8 mouse cellular contexts compared by ENCODE assay signal in the genomic region with DNA sequence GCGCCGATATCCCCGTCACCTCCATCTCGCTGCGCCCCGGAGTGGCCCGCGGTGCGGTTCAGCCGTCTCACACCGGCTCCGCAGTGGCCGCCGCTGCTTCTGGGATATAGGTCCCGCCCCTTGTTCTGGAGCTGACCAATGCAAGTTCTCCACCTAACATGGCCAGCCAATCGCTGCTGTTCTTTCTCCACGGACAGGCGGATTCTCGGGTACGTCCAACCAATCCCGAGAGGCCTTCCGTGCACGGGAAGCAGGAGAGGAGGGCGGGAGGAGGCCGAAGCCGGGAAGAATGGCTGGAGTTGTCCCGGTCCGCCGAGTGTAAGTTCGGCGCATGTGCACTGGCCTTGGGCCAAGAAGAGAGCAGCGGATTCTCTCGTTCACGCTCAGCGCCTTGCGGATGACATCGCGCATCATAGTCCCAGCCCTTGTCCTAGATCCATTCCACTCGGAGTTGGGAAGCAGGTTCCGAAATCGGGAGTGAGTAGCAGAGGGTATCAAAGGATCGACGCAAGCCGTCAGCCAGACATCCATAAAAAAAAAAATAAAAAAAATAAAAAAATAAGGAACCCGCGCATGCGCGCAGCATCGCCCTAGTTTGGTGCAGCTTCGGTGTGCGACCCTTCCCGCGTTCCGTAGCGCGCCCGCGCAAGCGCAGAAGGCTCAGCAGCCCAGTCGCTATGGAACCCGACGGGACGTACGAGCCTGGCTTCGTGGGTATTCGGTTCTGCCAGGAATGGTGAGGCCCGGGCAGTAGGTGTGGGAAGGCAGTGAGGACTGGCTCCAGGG. TPM values are rescaled to one million over a fixed set of nuclear protein-coding genes. Genes with fewer than 3 reads are reported as not detected.
DNase-seq lines count a peak whose midpoint lies in the region; ATAC-seq and TF ChIP-seq lines count a peak whose summit lies in the region.

A gene (plus strand): TSS at position 280 of the 786 bp plus-strand sequence.
A gene (minus strand): TSS at position 604 of the 786 bp plus-strand sequence.

- H3K4me1 ChIP-seq in erythroblast, embryonic 14.5 days (ENCODE audit: control insufficient read depth) = peaks cover 28% of the 10 kb centered on the region
- peaks cover 6% of the 10 kb centered on the region; the same call in 1 of the 2 replicates for H3K4me1 ChIP-seq in heart, embryonic 11.5 days (ENCODE audit: control insufficient read depth, insufficient read depth, low read length)
- H3K4me1 ChIP-seq in kidney, embryonic 16.5 days (ENCODE audit: insufficient read depth, low read length) = peaks cover 17% of the 10 kb centered on the region
- peaks cover 13% of the 10 kb centered on the region for H3K4me1 ChIP-seq in liver, adult 2 months (ENCODE audit: control insufficient read depth, insufficient read depth, low read length)

- peak; percentile 100 for DNase-seq in brain, embryonic 14.5 days (ENCODE audit: low read depth)
- peak; percentile 98 for DNase-seq in liver, adult 2 months (ENCODE audit: extremely low read depth, low read depth, low spot score)
- DNase-seq in splenic B cell, adult 2 months (ENCODE audit: low read depth, low spot score) = peak; percentile 97

- H3K27ac ChIP-seq in heart, embryonic 11.5 days (ENCODE audit: low read depth, low read length) = peak within 1 kb of the TSS; percentile 86
- H3K27ac ChIP-seq in kidney, embryonic 16.5 days (ENCODE audit: low read length) = peak within 1 kb of the TSS; percentile 98
- H3K27ac ChIP-seq in liver, adult 2 months (replicated peaks; ENCODE audit: insufficient read depth, low read depth, low read length) = peak within 1 kb of the TSS; percentile 78

- peak; percentile 36; the same call in 1 of the 2 replicates for TF ChIP-seq POLR2A in brain, embryonic 14.5 days (IDR thresholded peaks at IDR 0.05; ENCODE audit: borderline replicate concordance, extremely low read depth, insufficient read depth, insufficient read length, poor library complexity, severe bottlenecking)
- peak; percentile 67 for TF ChIP-seq POLR2A in liver, adult 2 months (IDR thresholded peaks at IDR 0.05; ENCODE audit: extremely low read depth, insufficient read depth, low read length)
- TF ChIP-seq POLR2A in myocyte (IDR thresholded peaks at IDR 0.05; ENCODE audit: insufficient read length, low read depth) = peak; percentile 82

- H3K27me3 ChIP-seq in C2C12 (ENCODE audit: control insufficient read depth, insufficient read depth, insufficient read length) = no peaks in the 10 kb centered on the region
- no peaks in the 10 kb centered on the region for H3K27me3 ChIP-seq in erythroblast, embryonic 14.5 days (ENCODE audit: control insufficient read depth)
- H3K27me3 ChIP-seq in heart, embryonic 11.5 days (ENCODE audit: control insufficient read depth, insufficient read depth, low read length) = no peaks in the 10 kb centered on the region
- no peaks in the 10 kb centered on the region for H3K27me3 ChIP-seq in kidney, embryonic 16.5 days (ENCODE audit: insufficient read depth, low read length)
- no peaks in the 10 kb centered on the region for H3K27me3 ChIP-seq in liver, adult 2 months (ENCODE audit: control insufficient read depth, insufficient read depth, low read length)
- H3K27me3 ChIP-seq in myocyte (ENCODE audit: control insufficient read depth, insufficient read depth, insufficient read length) = no peaks in the 10 kb centered on the region
- H3K27me3 ChIP-seq in splenic B cell, adult 2 months (ENCODE audit: control insufficient read depth, insufficient read depth, low read length, poor library complexity, severe bottlenecking) = no peaks in the 10 kb centered on the region

- H3K9me3 ChIP-seq in erythroblast, embryonic 14.5 days (ENCODE audit: control insufficient read depth, low read length) = no peaks in the 10 kb centered on the region
- no peaks in the 10 kb centered on the region for H3K9me3 ChIP-seq in heart, embryonic 11.5 days (replicated peaks; ENCODE audit: control insufficient read depth, low read length)
- H3K9me3 ChIP-seq in kidney, embryonic 16.5 days (ENCODE audit: low read length) = no peaks in the 10 kb centered on the region

- peak within 1 kb of the TSS; percentile 87 for H3ac ChIP-seq in C2C12 (ENCODE audit: control insufficient read depth, insufficient read length, low read depth)
- peak within 1 kb of the TSS; percentile 63 for H3ac ChIP-seq in myocyte (ENCODE audit: control insufficient read depth, insufficient read length)

- H3K4me3 ChIP-seq in C2C12 (ENCODE audit: insufficient read depth, poor library complexity, severe bottlenecking) = peak within 1 kb of the TSS; percentile 64
- H3K4me3 ChIP-seq in erythroblast, embryonic 14.5 days (replicated peaks) = peak within 1 kb of the TSS; percentile 79
- peak within 1 kb of the TSS; percentile 85 for H3K4me3 ChIP-seq in heart, embryonic 11.5 days (ENCODE audit: low read depth, low read length)
- peak within 1 kb of the TSS; percentile 77 for H3K4me3 ChIP-seq in kidney, embryonic 16.5 days (ENCODE audit: low read length)
- peak within 1 kb of the TSS; percentile 73 for H3K4me3 ChIP-seq in liver, adult 2 months (ENCODE audit: insufficient read depth, low read depth, low read length)
- peak within 1 kb of the TSS; percentile 97 for H3K4me3 ChIP-seq in myocyte

- peak within 1 kb of the TSS; percentile 86 for H3K9ac ChIP-seq in heart, embryonic 11.5 days (ENCODE audit: low read depth, low read length)
- H3K9ac ChIP-seq in kidney, embryonic 16.5 days (replicated peaks; ENCODE audit: low read length) = peak within 1 kb of the TSS; percentile 83
- H3K9ac ChIP-seq in liver, adult 2 months (ENCODE audit: low read depth, low read length) = peak within 1 kb of the TSS; percentile 80

- peak within 1 kb of the TSS; percentile 80 for H3K4me2 ChIP-seq in heart, embryonic 11.5 days
- peak within 1 kb of the TSS; percentile 75 for H3K4me2 ChIP-seq in kidney, embryonic 16.5 days (replicated peaks; ENCODE audit: low read depth, low read length)
- peak within 1 kb of the TSS; percentile 84 for H3K4me2 ChIP-seq in myocyte (ENCODE audit: low read depth)

- TF ChIP-seq CTCF in C2C12 (IDR thresholded peaks at IDR 0.05; ENCODE audit: control insufficient read depth, insufficient read depth, insufficient read length) = no peak
- no peak for TF ChIP-seq CTCF in brain, embryonic 14.5 days (IDR thresholded peaks at IDR 0.05; ENCODE audit: borderline replicate concordance, extremely low read depth, insufficient read depth, insufficient read length)
- TF ChIP-seq CTCF in liver, adult 2 months (IDR thresholded peaks at IDR 0.05; ENCODE audit: low read depth, low read length) = no peak

- H3K79me2 ChIP-seq in C2C12 (ENCODE audit: control insufficient read depth, insufficient read depth) (peaks cover 13% of the 10 kb centered on the region), myocyte (ENCODE audit: control insufficient read depth, insufficient read depth) (peaks cover 8% of the 10 kb centered on the region)
- H3K79me2 ChIP-seq in liver, adult 2 months (ENCODE audit: control insufficient read depth, insufficient read depth, low read length) = no peaks in the 10 kb centered on the region

- H3K79me3 ChIP-seq in C2C12 (ENCODE audit: low read depth) = peaks cover 6% of the 10 kb centered on the region

- peaks cover 16% of the 10 kb centered on the region for H3K36me3 ChIP-seq in C2C12 (ENCODE audit: control insufficient read depth, insufficient read depth)
- H3K36me3 ChIP-seq in erythroblast, embryonic 14.5 days (ENCODE audit: control insufficient read depth) = peaks cover 32% of the 10 kb centered on the region
- H3K36me3 ChIP-seq in heart, embryonic 11.5 days (ENCODE audit: control insufficient read depth, insufficient read depth, low read length) = peaks cover 4% of the 10 kb centered on the region; the same call in 1 of the 2 replicates
- peaks cover 17% of the 10 kb centered on the region for H3K36me3 ChIP-seq in kidney, embryonic 16.5 days (ENCODE audit: insufficient read depth, low read length)
- no peaks in the 10 kb centered on the region; the same call in 1 of the 2 replicates for H3K36me3 ChIP-seq in liver, adult 2 months (ENCODE audit: control insufficient read depth, insufficient read depth, low read length)
- no peaks in the 10 kb centered on the region for H3K36me3 ChIP-seq in myocyte (ENCODE audit: control insufficient read depth, insufficient read depth)
- no peaks in the 10 kb centered on the region for H3K36me3 ChIP-seq in splenic B cell, adult 2 months (ENCODE audit: control insufficient read depth, insufficient read depth, low read length, poor library complexity, severe bottlenecking)

- WGBS in heart, embryonic 11.5 days (ENCODE audit: insufficient replicate concordance) = under 1% methylated on average over 67 of the region's 67 CpGs
- under 1% methylated on average over 67 of the region's 67 CpGs for WGBS in kidney, embryonic 16.5 days
- under 1% methylated on average over 67 of the region's 67 CpGs for WGBS in liver, adult 2 months

- ATAC-seq in heart, embryonic 11.5 days (replicated peaks; ENCODE audit: insufficient number of reproducible peaks, low FRiP score, low TSS enrichment) = peak; percentile 92
- ATAC-seq in kidney, embryonic 16.5 days (ENCODE audit: low FRiP score, low TSS enrichment) = peak; percentile 95

TF ChIP-seq in C2C12, 6 proteins besides CTCF, POLR2A, EP300 and RAD21:
- TF ChIP-seq MYOD1 (IDR thresholded peaks at IDR 0.05; ENCODE audit: control insufficient read depth, insufficient read length, low read depth) = no peak
- peak; percentile 40 for TF ChIP-seq MAX (IDR thresholded peaks at IDR 0.05)

TF ChIP-seq in myocyte, 11 proteins besides CTCF, POLR2A, EP300 and RAD21 (continues in another document):
- TF ChIP-seq USF1 (IDR thresholded peaks at IDR 0.05; ENCODE audit: low read depth) (no peak), E2F4 (IDR thresholded peaks at IDR 0.05; ENCODE audit: insufficient read depth) (peak; percentile 7), POLR2AphosphoS2 (IDR thresholded peaks at IDR 0.05; ENCODE audit: insufficient read length, low read depth) (peak; percentile 87), MAX (IDR thresholded peaks at IDR 0.05; ENCODE audit: low read depth) (no peak)

RNA-seq across cellular contexts. Expression of the first gene that starts in this region (rescaled TPM):
- 175 TPM for polyA plus RNA-seq in C2C12 (2012; fragmentation: generic; extraction: Trizol)
- polyA plus RNA-seq in brain, embryonic 14.5 days (2012; rRNA removed) = 245 and 362 TPM in 2 replicates
- polyA plus RNA-seq in erythroblast, embryonic 14.5 days (2012) = 9.4 and 10.9 TPM in 2 replicates
- polyA plus RNA-seq in heart, embryonic 11.5 days (2014; fragmentation: Nextera tagmentation; extraction: Ambion mirVana) = 120 and 126 TPM in 2 replicates
- 145 and 146 TPM in 2 replicates for polyA plus RNA-seq in kidney, embryonic 16.5 days (2015; fragmentation: Nextera tagmentation; extraction: Ambion mirVana)
- total RNA-seq in liver, adult 2 months (2014; rRNA removed) = 57.1 and 68.6 TPM in 2 replicates
- 99.9 and 109 TPM in 2 replicates for polyA plus RNA-seq in liver, adult 2 months (2012; rRNA removed)
- 174 TPM for polyA plus RNA-seq in myocyte (2012; fragmentation: generic; extraction: Trizol)

RNA-seq across cellular contexts. Expression of the second gene that starts in this region (rescaled TPM):
- polyA plus RNA-seq in C2C12 (2012; fragmentation: generic; extraction: Trizol) (180 TPM), myocyte (2012; fragmentation: generic; extraction: Trizol) (147 TPM)
- 177 and 180 TPM in 2 replicates for polyA plus RNA-seq in brain, embryonic 14.5 days (2012; rRNA removed)
- polyA plus RNA-seq in erythroblast, embryonic 14.5 days (2012) = 2.6 and 4.1 TPM in 2 replicates
- polyA plus RNA-seq in heart, embryonic 11.5 days (2014; fragmentation: Nextera tagmentation; extraction: Ambion mirVana) = 184 and 185 TPM in 2 replicates
- 180 and 206 TPM in 2 replicates for polyA plus RNA-seq in kidney, embryonic 16.5 days (2015; fragmentation: Nextera tagmentation; extraction: Ambion mirVana)
- total RNA-seq in liver, adult 2 months (2014; rRNA removed) = 32.3 and 32.5 TPM in 2 replicates
- 21.5 and 22.1 TPM in 2 replicates for polyA plus RNA-seq in liver, adult 2 months (2012; rRNA removed)

Comparison
In these comparisons a context has a peak if more than half of its experiments do, and no peak if none do; other contexts are left out.
1. Peak in every context shown above with its lines: DNase-seq, ATAC-seq, H3K4me3 ChIP-seq and H3K27ac ChIP-seq.